Mouse (Mus musculus) cortical plate, adult 2 months (tissue): ENCODE results near the gene Cited1.

Experiments used
- CTCF ChIP-seq: fragments of 200-500 bp; IDR thresholded peaks from 2 replicates; pipeline ENCODE4 v1.5.1; 2011; ENCODE audit warnings: mild to moderate bottlenecking, control low read depth, low read length; ENCODE audit not compliant: insufficient read depth; ENCODE audit errors: extremely low read depth
- POLR2A ChIP-seq: fragments of 200-500 bp; IDR thresholded peaks from 2 replicates; pipeline ENCODE4 v1.6.1; 2011; ENCODE audit warnings: mild to moderate bottlenecking, low read length, control low read depth; ENCODE audit not compliant: insufficient read depth; ENCODE audit errors: extremely low read depth

DNA sequence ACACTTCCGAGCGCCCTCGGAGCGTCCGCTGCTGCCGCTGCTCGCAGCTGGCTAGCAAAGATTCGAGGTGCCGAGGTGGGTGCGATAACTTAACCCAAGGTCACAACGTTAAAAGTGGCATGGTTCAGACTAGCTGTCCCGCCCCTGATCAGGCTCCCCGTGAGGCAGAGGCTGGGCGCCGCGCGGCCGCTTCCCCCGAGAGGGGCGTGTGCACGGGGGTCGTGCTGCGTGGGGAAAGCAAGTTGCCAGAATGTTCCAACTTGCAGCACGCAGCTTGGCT lies 1.1 kb downstream of the Cited1 start:
- TF ChIP-seq CTCF (no peak), POLR2A (no peak)
